Mouse (Mus musculus) megakaryocyte, embryonic 14.5 days (primary cell): ENCODE data around the gene Atf4.

Experiments
- FLI1 ChIP-seq: IDR thresholded peaks from 2 replicates; pipeline ENCODE4 v1.6.1; 2012; ENCODE audit warnings: low read length, inconsistent platforms, mixed read lengths
- GATA1 ChIP-seq: IDR thresholded peaks from 3 replicates; pipeline ENCODE4 v1.6.1; 2012; ENCODE audit warnings: mixed read lengths, low read length, inconsistent platforms, borderline replicate concordance

GRCm38 (mm10) chr15:80257602-80258239 is 2.7 kb downstream of the Atf4 start:
- TF ChIP-seq FLI1: no peak
- no peak for TF ChIP-seq GATA1
